Mouse (Mus musculus) ES-E14 (cell line): ENCODE data around the gene Frem2. TPM values are rescaled to one million over a fixed set of nuclear protein-coding genes. Genes with fewer than 3 reads are reported as not detected.

Experiments
- DNase-seq: peaks from one replicate; pipeline ENCODE4 v3.0.0-alpha.2; 2013; ENCODE audit warnings: low read depth, low spot score
- H3K27ac ChIP-seq: 2 replicates; pipeline ENCODE4 v1.5.1; 2012; ENCODE audit warnings: low read depth, mild to moderate bottlenecking, low read length, moderate library complexity, mixed read lengths; ENCODE audit not compliant: poor library complexity, insufficient read depth, severe bottlenecking
- H3K36me3 ChIP-seq: 2 replicates; pipeline ENCODE4 v1.6.1; 2012; ENCODE audit warnings: mild to moderate bottlenecking, low read length, moderate library complexity, mixed read lengths; ENCODE audit not compliant: control insufficient read depth, poor library complexity, insufficient read depth, severe bottlenecking
- H3K4me1 ChIP-seq, 2 experiments: fragments of 150-350 bp in 1 of 2; sonication (generic) in 1 of 2; 2 replicates each; pipeline ENCODE4 v1.6.1; 2012; ENCODE audit warnings: low read length in 2 of 2, mild to moderate bottlenecking in 1 of 2, mixed read lengths in 1 of 2; ENCODE audit not compliant: control insufficient read depth in 2 of 2, insufficient read depth in 2 of 2, poor library complexity in 1 of 2
- H3K4me3 ChIP-seq, 2 experiments: fragments of 150-350 bp in 1 of 2; sonication (generic) in 1 of 2; 2 replicates each; pipeline ENCODE4 v1.5.1; 2012; ENCODE audit warnings: low read length in 2 of 2, low read depth in 1 of 2, mild to moderate bottlenecking in 1 of 2, mixed read lengths in 1 of 2; ENCODE audit not compliant: insufficient read depth in 1 of 2, poor library complexity in 1 of 2, severe bottlenecking in 1 of 2
- H3K9ac ChIP-seq: 2 replicates; pipeline ENCODE4 v1.6.1; 2012; ENCODE audit warnings: low read depth, mild to moderate bottlenecking, low read length, mixed read lengths; ENCODE audit not compliant: poor library complexity, insufficient read depth, severe bottlenecking
- H3K9me3 ChIP-seq: fragments of 150-350 bp; sonication (generic); 2 replicates; pipeline ENCODE4 v1.6.1; 2012; ENCODE audit warnings: low read depth, mild to moderate bottlenecking, low read length; ENCODE audit not compliant: control insufficient read depth, insufficient read depth
- CHD2 ChIP-seq: IDR thresholded peaks from 2 replicates; pipeline ENCODE4 v1.6.1; 2014; ENCODE audit warnings: mild to moderate bottlenecking, low read depth, low read length, inconsistent platforms
- HCFC1 ChIP-seq: IDR thresholded peaks from 2 replicates; pipeline ENCODE4 v1.6.1; 2012; ENCODE audit warnings: low read length, inconsistent platforms, borderline replicate concordance; ENCODE audit not compliant: insufficient read depth
- MAFK ChIP-seq: IDR thresholded peaks from 2 replicates; pipeline ENCODE4 v1.6.1; 2014; ENCODE audit warnings: mild to moderate bottlenecking, low read depth, low read length, inconsistent platforms; ENCODE audit not compliant: insufficient read depth
- ZC3H11A ChIP-seq: IDR thresholded peaks from 2 replicates; pipeline ENCODE4 v1.6.1; 2012; ENCODE audit warnings: low read depth, mild to moderate bottlenecking, inconsistent platforms, low read length, borderline replicate concordance
- ZNF384 ChIP-seq: IDR thresholded peaks from 2 replicates; pipeline ENCODE4 v1.6.1; 2012; ENCODE audit warnings: low read depth, low read length, inconsistent platforms
- in situ Hi-C, 2 experiments: fragments of 600-800 bp; cut with MboI; formaldehyde crosslinking; loops; one replicate each; pipeline ENCODE4 v1.15.1; 2025; ENCODE audit warnings: low sequenced_read_pairs in 2 of 2, inconsistent platforms in 1 of 2; ENCODE audit not compliant: unreplicated experiment in 2 of 2
- total RNA-seq: library from RNA; depleted of rRNA; stranded (reverse); fragments of 300-350 nt; gene quantifications from 2 replicates; pipeline ENCODE4 v1.2.3, GENCODE M21; 2012

Gene Frem2
- total RNA-seq, 1 experiment: 7.9 TPM

DNA sequence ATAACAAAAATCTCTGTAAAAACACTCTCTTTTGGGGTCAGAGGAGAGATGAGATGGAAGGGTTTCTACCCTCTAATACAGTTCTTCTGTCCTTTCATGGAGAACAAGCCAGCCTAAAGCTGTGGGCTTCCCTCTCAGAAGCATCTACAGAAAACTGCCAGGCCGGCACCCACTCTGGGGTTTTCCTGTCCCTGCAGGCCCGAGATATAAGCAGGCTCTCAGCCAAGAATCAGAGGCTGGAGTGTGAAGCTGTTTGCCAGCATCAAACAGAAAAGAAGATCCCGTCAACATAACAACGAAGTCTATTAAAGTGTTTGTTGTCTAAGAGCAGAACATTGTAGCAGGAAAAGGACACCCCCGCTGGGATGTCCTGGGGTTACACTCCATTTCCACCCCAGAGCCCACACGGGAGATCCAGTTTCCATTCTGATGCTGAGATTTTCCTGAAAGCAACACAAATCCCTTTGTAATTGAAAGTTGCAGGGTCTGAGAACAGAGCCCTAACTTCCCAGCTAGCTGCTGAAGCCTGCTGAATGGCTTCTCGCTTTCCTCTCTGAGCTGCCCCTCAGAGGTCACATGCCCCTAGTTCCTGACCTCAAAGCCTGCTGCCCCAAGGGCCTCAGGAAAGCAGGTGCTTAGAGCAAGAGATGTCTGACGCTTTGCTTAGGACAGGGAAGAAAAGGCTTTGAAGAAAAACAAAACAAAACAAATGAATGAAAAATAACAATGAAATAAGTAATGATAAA is 7.0 kb downstream of the Frem2 start:
- no peak overlapping the region for H3K4me3 ChIP-seq
- peaks cover 6% of the 10 kb centered on the region; the same call in 1 of the 2 replicates for H3K36me3 ChIP-seq
- H3K27ac ChIP-seq: no peak overlapping the region
- no peak overlapping the region for H3K9ac ChIP-seq
- peak; percentile 91 for DNase-seq
- in situ Hi-C loops: no loop called here
- TF ChIP-seq HCFC1 (no peak), CHD2 (0 out of 2 replicates have a peak, but pooled peaks have one; percentile 39)
- peaks cover 2 to 14% of the 10 kb centered on the region in 2 experiments; a peak in 2 of 4 replicates for H3K4me1 ChIP-seq
- H3K9me3 ChIP-seq: no peaks in the 10 kb centered on the region

GRCm38 (mm10) chr3:53649425-53649824 is 7.7 kb downstream of the Frem2 start:
- H3K9ac ChIP-seq: no peak overlapping the region
- no peak for DNase-seq
- H3K36me3 ChIP-seq: peaks cover 3% of the 10 kb centered on the region; the same call in 1 of the 2 replicates
- TF ChIP-seq ZNF384 (no peak), CHD2 (peak; percentile 37; the same call in 1 of the 2 replicates), HCFC1 (no peak)
- H3K4me3 ChIP-seq: no peak overlapping the region
- in situ Hi-C loops: no loop called here
- H3K9me3 ChIP-seq: no peaks in the 10 kb centered on the region
- peaks cover 2 to 14% of the 10 kb centered on the region in 2 experiments; a peak in 2 of 4 replicates for H3K4me1 ChIP-seq
- H3K27ac ChIP-seq: no peak overlapping the region

DNA sequence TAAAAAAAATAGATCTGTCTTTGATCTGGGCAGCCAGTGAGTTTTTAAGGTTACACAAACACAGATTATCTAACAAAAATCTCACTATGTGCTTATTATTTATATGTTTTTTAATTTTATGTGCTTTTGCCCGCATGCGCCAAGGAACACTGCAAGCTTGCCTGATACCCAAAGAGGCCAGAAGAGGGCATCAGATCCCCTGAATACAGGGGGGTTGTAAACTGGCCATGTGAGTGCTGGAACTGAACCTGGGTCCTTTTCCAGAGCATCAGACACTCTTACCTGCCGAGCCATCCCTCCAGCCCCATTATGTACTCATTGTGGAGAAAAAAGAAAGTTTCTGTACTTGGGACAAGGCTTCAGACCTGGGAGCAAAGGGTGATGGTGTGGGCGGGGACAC is 8.3 kb downstream of the Frem2 start:
- Histone ChIP-seq H3K4me1 (peaks cover 2 to 14% of the 10 kb centered on the region in 2 experiments; a peak in 2 of 4 replicates), H3K4me3 (no peak overlapping the region), H3K36me3 (no peaks in the 10 kb centered on the region), H3K9ac (no peak overlapping the region), H3K27ac (no peak overlapping the region), H3K9me3 (no peaks in the 10 kb centered on the region)
- no peak for TF ChIP-seq CHD2
- peak; percentile 48; the same call in 1 of the 2 replicates for TF ChIP-seq ZC3H11A
- in situ Hi-C loops: no loop called here
- no peak for DNase-seq

GRCm38 (mm10) chr3:53635948-53636347 is 21.2 kb downstream of the Frem2 start:
- no peak overlapping the region for H3K27ac ChIP-seq

DNA sequence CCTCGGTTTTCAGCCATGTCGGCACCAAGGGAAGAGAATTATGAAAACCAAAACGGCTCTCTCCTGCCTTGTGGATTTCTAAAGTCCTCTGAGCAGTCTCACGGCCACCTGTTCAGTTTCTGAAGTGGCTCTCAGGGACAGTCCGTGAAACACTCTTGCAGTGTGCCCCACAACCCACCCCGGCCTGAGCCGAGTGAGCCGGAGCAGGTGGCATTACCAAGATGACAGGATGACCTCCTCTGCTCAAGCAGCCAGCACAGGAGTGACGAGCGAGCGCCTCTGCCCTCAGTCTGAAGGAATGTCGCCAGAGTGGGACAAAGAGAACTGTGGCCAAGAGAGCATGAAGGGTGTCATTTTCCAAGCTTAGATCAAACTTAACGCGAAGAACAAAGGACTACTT is 26.0 kb downstream of the Frem2 start:
- Histone ChIP-seq H3K9me3 (no peaks in the 10 kb centered on the region), H3K36me3 (no peaks in the 10 kb centered on the region), H3K4me3 (no peak overlapping the region), H3K9ac (no peak overlapping the region), H3K27ac (no peak overlapping the region), H3K4me1 (peaks cover 0 to 2% of the 10 kb centered on the region in 2 experiments; a peak in 1 of 4 replicates)
- in situ Hi-C loops: no loop called here
- TF ChIP-seq ZC3H11A (no peak), CHD2 (no peak), HCFC1 (no peak), ZNF384 (no peak), MAFK (no peak)
- DNase-seq: no peak

More at GRCm38 (mm10) chr3:53635948-53636347, 21.2 kb downstream of the Frem2 start:
- Histone ChIP-seq H3K9ac (no peak overlapping the region), H3K4me3 (no peak overlapping the region), H3K9me3 (no peaks in the 10 kb centered on the region), H3K4me1 (no peaks in the 10 kb centered on the region), H3K36me3 (no peaks in the 10 kb centered on the region)
- TF ChIP-seq HCFC1: no peak
- DNase-seq: no peak
- in situ Hi-C loops: no loop called here
